Mouse (Mus musculus) myocyte (in vitro differentiated cells): ENCODE data around the gene Zfp658. TPM values are rescaled to one million over a fixed set of nuclear protein-coding genes. Genes with fewer than 3 reads are reported as not detected.

Experiments used
- H3K27me3 ChIP-seq: one replicate; pipeline ENCODE4 v1.6.1; 2011; ENCODE audit not compliant: control insufficient read depth, insufficient read depth, insufficient read length
- H3K36me3 ChIP-seq: one replicate; pipeline ENCODE4 v1.6.1; 2011; ENCODE audit not compliant: control insufficient read depth, insufficient read depth
- H3K4me2 ChIP-seq: one replicate; pipeline ENCODE4 v1.6.1; 2011; ENCODE audit warnings: low read depth, control low read depth
- H3K4me3 ChIP-seq: one replicate; pipeline ENCODE4 v1.5.1; 2011; ENCODE audit warnings: mild to moderate bottlenecking, control low read depth, moderate library complexity
- H3K79me2 ChIP-seq: one replicate; pipeline ENCODE4 v1.6.1; 2011; ENCODE audit not compliant: control insufficient read depth, insufficient read depth
- H3ac ChIP-seq: one replicate; pipeline ENCODE4 v1.6.1; 2011; ENCODE audit not compliant: control insufficient read depth, insufficient read length
- CEBPB ChIP-seq: IDR thresholded peaks from 2 replicates; pipeline ENCODE4 v1.6.1; 2011; ENCODE audit warnings: mild to moderate bottlenecking, moderate library complexity; ENCODE audit not compliant: poor library complexity, insufficient read depth, severe bottlenecking
- E2F4 ChIP-seq: IDR thresholded peaks from one replicate; pipeline ENCODE4 v1.6.1; 2011; ENCODE audit warnings: mild to moderate bottlenecking, control low read depth, moderate library complexity; ENCODE audit not compliant: insufficient read depth
- MAX ChIP-seq: IDR thresholded peaks from one replicate; pipeline ENCODE4 v1.6.1; 2011; ENCODE audit warnings: low read depth, mild to moderate bottlenecking, control low read depth
- MYOD1 ChIP-seq, 3 experiments: IDR thresholded peaks; one replicate each; pipeline ENCODE4 v1.6.1; 2011; ENCODE audit warnings: control low read depth in 2 of 3, low read depth in 2 of 3, mild to moderate bottlenecking in 2 of 3, moderate library complexity in 1 of 3; ENCODE audit not compliant: insufficient read length in 2 of 3, control insufficient read depth in 1 of 3
- MYOG ChIP-seq, 3 experiments: IDR thresholded peaks; one replicate each; pipeline ENCODE4 v1.6.1; 2011; ENCODE audit warnings: control low read depth in 2 of 3, low read depth in 2 of 3, mild to moderate bottlenecking in 2 of 3; ENCODE audit not compliant: insufficient read length in 2 of 3, control insufficient read depth in 1 of 3, insufficient read depth in 1 of 3
- POLR2A ChIP-seq: IDR thresholded peaks from one replicate; pipeline ENCODE4 v1.6.1; 2011; ENCODE audit warnings: low read depth, mild to moderate bottlenecking, control low read depth, moderate library complexity; ENCODE audit not compliant: insufficient read length
- POLR2AphosphoS2 ChIP-seq: IDR thresholded peaks from one replicate; pipeline ENCODE4 v1.6.1; 2011; ENCODE audit warnings: low read depth, control low read depth; ENCODE audit not compliant: insufficient read length
- REST ChIP-seq: IDR thresholded peaks from one replicate; pipeline ENCODE4 v1.6.1; 2011; ENCODE audit warnings: mild to moderate bottlenecking, control low read depth, moderate library complexity; ENCODE audit not compliant: insufficient read depth, insufficient read length
- SRF ChIP-seq: IDR thresholded peaks from one replicate; pipeline ENCODE4 v1.6.1; 2011; ENCODE audit warnings: low read depth; ENCODE audit not compliant: control insufficient read depth, insufficient read length
- TCF12 ChIP-seq: IDR thresholded peaks from one replicate; pipeline ENCODE4 v1.6.1; 2011; ENCODE audit warnings: mild to moderate bottlenecking, control low read depth; ENCODE audit not compliant: poor library complexity, insufficient read depth, severe bottlenecking
- TCF3 ChIP-seq: IDR thresholded peaks from one replicate; pipeline ENCODE4 v1.6.1; 2011; ENCODE audit warnings: low read depth, control low read depth; ENCODE audit not compliant: insufficient read length
- USF1 ChIP-seq: IDR thresholded peaks from one replicate; pipeline ENCODE4 v1.6.1; 2011; ENCODE audit warnings: low read depth, mild to moderate bottlenecking, control low read depth, moderate library complexity
- polyA plus RNA-seq: library from polyadenylated mRNA; unstranded; fragments of >200 nt; fragmentation: generic; extraction: Trizol; gene quantifications from one replicate; pipeline ENCODE4 v1.2.1, GENCODE M21; 2012; ENCODE audit warnings: missing spikeins

Gene Zfp658
- polyA plus RNA-seq, 1 experiment: 0.72 TPM

DNA sequence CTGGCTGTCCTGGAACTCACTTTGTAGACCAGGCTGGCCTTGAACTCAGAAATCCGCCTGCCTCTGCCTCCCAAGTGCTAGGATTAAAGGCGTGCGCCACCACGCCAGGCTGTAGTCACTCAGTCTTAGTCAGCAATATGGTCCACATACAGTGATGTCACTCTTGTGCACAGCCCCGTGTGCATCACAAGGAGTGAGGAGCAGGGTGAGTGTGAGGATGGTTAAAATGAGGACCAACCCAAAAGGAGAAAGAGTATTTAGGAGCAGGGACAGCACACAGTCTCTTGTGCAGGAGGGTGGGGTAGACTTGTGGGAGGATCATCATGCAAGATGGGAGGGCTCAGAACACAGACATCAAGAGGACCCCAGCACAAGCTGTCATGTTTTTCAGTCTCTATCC, 6.7 kb upstream of the Zfp658 start:
- H3K79me2 ChIP-seq: no peaks in the 10 kb centered on the region
- H3K27me3 ChIP-seq: no peaks in the 10 kb centered on the region
- no peak overlapping the region for H3ac ChIP-seq
- no peaks in the 10 kb centered on the region for H3K36me3 ChIP-seq
- H3K4me3 ChIP-seq: no peak overlapping the region
- no peak for TF ChIP-seq POLR2AphosphoS2
- TF ChIP-seq TCF12: no peak
- no peak overlapping the region for H3K4me2 ChIP-seq

DNA sequence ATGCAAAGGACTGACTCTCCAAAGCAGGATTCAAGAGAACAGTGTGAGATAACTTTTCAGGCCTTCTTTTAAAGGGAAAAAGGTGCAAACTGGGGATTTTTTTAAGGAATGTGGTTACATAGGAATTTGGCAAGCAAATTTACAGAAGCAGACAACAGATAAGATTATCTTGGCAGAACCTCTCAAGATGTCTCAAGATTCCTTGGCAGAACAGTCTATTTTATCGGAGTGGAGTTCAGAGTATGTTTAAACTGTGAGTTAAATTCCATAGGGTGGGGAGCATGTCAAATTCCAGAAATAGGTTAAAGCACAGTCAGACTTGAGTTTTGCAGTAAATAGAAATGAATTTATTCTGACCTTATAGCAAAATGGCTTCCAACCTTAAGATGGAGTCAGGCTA, 5.2 kb upstream of the Zfp658 start:
- H3K27me3 ChIP-seq: no peaks in the 10 kb centered on the region
- TF ChIP-seq TCF12: no peak

DNA sequence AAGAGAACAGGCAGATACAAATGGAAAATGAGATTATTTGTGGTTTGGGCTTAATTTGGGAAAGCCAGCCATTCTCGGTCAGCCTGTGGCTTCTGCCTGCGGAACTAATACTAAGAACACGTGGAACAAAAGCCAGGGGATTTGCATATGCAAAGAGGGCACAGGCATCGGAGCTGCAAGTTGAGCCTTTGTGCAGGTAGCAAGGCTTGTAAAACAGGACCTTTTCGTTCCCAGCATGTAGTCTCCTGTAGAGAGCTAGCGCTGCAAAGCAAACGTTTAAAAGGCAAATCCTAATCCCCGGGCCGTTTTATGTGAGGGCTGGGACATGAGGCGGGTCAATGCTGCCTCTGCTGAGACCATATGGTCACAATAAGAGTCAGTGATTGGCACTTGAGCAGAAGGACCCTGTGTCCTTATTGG, 605 bp downstream of the Zfp658 start:
- no peaks in the 10 kb centered on the region for H3K27me3 ChIP-seq
- no peaks in the 10 kb centered on the region for H3K79me2 ChIP-seq
- no peak for TF ChIP-seq CEBPB
- no peak for TF ChIP-seq E2F4
- no peak for TF ChIP-seq TCF12
- TF ChIP-seq USF1: no peak
- TF ChIP-seq TCF3: no peak
- no peak for TF ChIP-seq POLR2A
- no peak for TF ChIP-seq MYOD1 (IDR thresholded peaks at IDR 0.05; ENCODE audit: control insufficient read depth in 1 of 3, insufficient read length in 2 of 3, low read depth in 2 of 3)
- no peak for TF ChIP-seq SRF
- TF ChIP-seq POLR2AphosphoS2: no peak
- TF ChIP-seq MYOG (IDR thresholded peaks at IDR 0.05; ENCODE audit: control insufficient read depth in 1 of 3, insufficient read depth in 1 of 3, insufficient read length in 2 of 3, low read depth in 2 of 3): no peak
- no peak for TF ChIP-seq REST
- no peak for TF ChIP-seq MAX
- peak overlapping the region; percentile 97 for H3K4me2 ChIP-seq
- H3ac ChIP-seq: peak overlapping the region; percentile 19
- peak overlapping the region; percentile 56 for H3K4me3 ChIP-seq
- H3K36me3 ChIP-seq: peaks cover under 1% of the 10 kb centered on the region

More for the DNA sequence above, 5.2 kb upstream of the Zfp658 start:
- Histone ChIP-seq H3K79me2 (no peaks in the 10 kb centered on the region), H3K36me3 (no peaks in the 10 kb centered on the region), H3K4me3 (no peak overlapping the region), H3K4me2 (no peak overlapping the region), H3ac (no peak overlapping the region)

GRCm38 (mm10) chr7:43563300-43563699, 1.2 kb downstream of the Zfp658 start:
- no peaks in the 10 kb centered on the region for H3K27me3 ChIP-seq
- H3K79me2 ChIP-seq: no peaks in the 10 kb centered on the region
- H3K4me3 ChIP-seq: peak overlapping the region; percentile 56
- H3K4me2 ChIP-seq: peak overlapping the region; percentile 97
- H3ac ChIP-seq: peak overlapping the region; percentile 19
- TF ChIP-seq MYOD1 (IDR thresholded peaks at IDR 0.05; ENCODE audit: control insufficient read depth in 1 of 3, insufficient read length in 2 of 3, low read depth in 2 of 3): no peak
- no peak for TF ChIP-seq SRF
- no peak for TF ChIP-seq E2F4
- TF ChIP-seq CEBPB: no peak
- TF ChIP-seq USF1: no peak
- TF ChIP-seq TCF3: no peak
- no peak for TF ChIP-seq POLR2A
- no peak for TF ChIP-seq MAX
- no peak for TF ChIP-seq REST
- no peak for TF ChIP-seq POLR2AphosphoS2
- H3K36me3 ChIP-seq: peaks cover 4% of the 10 kb centered on the region

- Histone ChIP-seq H3ac (no peak overlapping the region), H3K36me3 (peaks cover 18% of the 10 kb centered on the region), H3K4me2 (no peak overlapping the region), H3K4me3 (no peak overlapping the region), H3K27me3 (no peaks in the 10 kb centered on the region), H3K79me2 (no peaks in the 10 kb centered on the region)
- TF ChIP-seq REST (no peak), POLR2AphosphoS2 (no peak), SRF (no peak), POLR2A (no peak), USF1 (no peak), CEBPB (0 out of 2 replicates have a peak, but pooled peaks have one; percentile 33), MYOD1 (IDR thresholded peaks at IDR 0.05; ENCODE audit: control insufficient read depth in 1 of 3, insufficient read length in 2 of 3, low read depth in 2 of 3) (no peak)
Measured at GRCm38 (mm10) chr7:43571216-43571615, 9.2 kb downstream of the Zfp658 start.
